Mouse (Mus musculus) liver, adult 2 months (tissue): ENCODE measurements around the gene Ndufs7.

Experiments used
- CTCF ChIP-seq: fragments of 200-500 bp; IDR thresholded peaks from 2 replicates; pipeline ENCODE4 v1.5.1; 2011; ENCODE audit warnings: low read depth, low read length, control low read depth
- POLR2A ChIP-seq: fragments of 200-500 bp; IDR thresholded peaks from 2 replicates; pipeline ENCODE4 v1.6.1; 2011; ENCODE audit warnings: low read length, control low read depth; ENCODE audit not compliant: insufficient read depth; ENCODE audit errors: extremely low read depth

DNA sequence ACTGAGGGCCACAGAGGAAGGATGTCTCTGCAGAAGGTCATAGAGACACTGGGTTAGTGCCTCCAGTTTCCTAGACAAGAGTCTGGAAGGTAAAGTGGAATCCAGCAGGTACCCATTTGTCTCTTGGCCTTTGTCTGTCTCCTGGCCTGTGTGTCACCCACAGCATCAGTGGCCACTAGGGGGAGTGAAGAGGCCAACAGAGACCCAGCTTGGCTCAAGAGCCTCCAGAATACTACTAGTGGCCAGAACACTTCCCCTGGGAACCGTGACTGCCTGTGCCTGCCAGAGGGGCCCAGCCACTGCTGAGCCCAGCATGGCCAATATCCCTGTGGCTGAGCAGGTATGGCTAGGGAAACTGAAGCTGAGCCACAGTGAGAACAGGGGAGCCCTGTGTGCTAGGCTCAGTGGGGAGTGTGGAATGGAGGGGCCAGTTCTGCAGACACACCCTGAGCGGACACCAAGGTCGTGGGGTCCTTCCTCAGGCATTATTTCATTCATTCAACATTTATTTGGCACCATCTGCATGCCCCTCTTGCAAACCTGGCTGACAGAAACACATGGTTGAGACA, 49.4 kb upstream of the Ndufs7 start:
- TF ChIP-seq CTCF (peak; percentile 95), POLR2A (no peak)
